Mouse (Mus musculus) heart, embryonic 11.5 days (tissue): Measurements from ENCODE around the gene Wbp2. TPM values are rescaled to one million over a fixed set of nuclear protein-coding genes. Genes with fewer than 3 reads are reported as not detected.
"Not testable (repeated sequence)": the region's sequence is repeated elsewhere in the genome, so short reads cannot be mapped to it uniquely, and the experiment has no call there.

Experiments used
- ATAC-seq: fragments of 200-750 bp; cut with Nextera tagmentation; replicated peaks from 2 replicates; pipeline ENCODE4 v1.8.0; 2017; ENCODE audit warnings: moderate library complexity; ENCODE audit not compliant: insufficient number of reproducible peaks, low FRiP score, low TSS enrichment
- H3K27ac ChIP-seq: fragments of 300-500 bp; sonication (generic); 2 replicates; pipeline ENCODE4 v1.5.1; 2014; ENCODE audit warnings: mild to moderate bottlenecking, low read depth, low read length
- H3K27me3 ChIP-seq: fragments of 300-500 bp; sonication (generic); 2 replicates; pipeline ENCODE4 v1.6.1; 2014; ENCODE audit warnings: mild to moderate bottlenecking, low read length, mixed read lengths; ENCODE audit not compliant: control insufficient read depth, insufficient read depth
- H3K36me3 ChIP-seq: fragments of 300-500 bp; sonication (generic); 2 replicates; pipeline ENCODE4 v1.6.1; 2014; ENCODE audit warnings: mild to moderate bottlenecking, low read length, moderate library complexity, mixed read lengths; ENCODE audit not compliant: control insufficient read depth, insufficient read depth
- H3K4me1 ChIP-seq: fragments of 300-500 bp; sonication (generic); 2 replicates; pipeline ENCODE4 v1.6.1; 2014; ENCODE audit warnings: low read length; ENCODE audit not compliant: control insufficient read depth, insufficient read depth
- H3K4me2 ChIP-seq: fragments of 300-500 bp; sonication (generic); 2 replicates; pipeline ENCODE4 v1.6.1; 2014; ENCODE audit warnings: mild to moderate bottlenecking, moderate library complexity
- H3K4me3 ChIP-seq: fragments of 300-500 bp; sonication (generic); 2 replicates; pipeline ENCODE4 v1.5.1; 2014; ENCODE audit warnings: low read depth, low read length
- H3K9ac ChIP-seq: fragments of 300-500 bp; sonication (generic); 2 replicates; pipeline ENCODE4 v1.6.1; 2014; ENCODE audit warnings: mild to moderate bottlenecking, low read depth, low read length, moderate library complexity
- H3K9me3 ChIP-seq: fragments of 300-500 bp; sonication (generic); replicated peaks from 2 replicates; pipeline ENCODE4 v1.6.1; 2016; ENCODE audit warnings: low read length; ENCODE audit not compliant: control insufficient read depth
- WGBS: fragments of 180-500 bp; shearing (Covaris S2); extraction: QIAGEN DNeasy Blood & Tissue Kit; methylation state at CpG from one replicate; pipeline ENCODE4 v1.1.7; 2014; ENCODE audit not compliant: insufficient replicate concordance; 5-methylcytosine and 5-hydroxymethylcytosine counted together
- polyA plus RNA-seq: library from polyadenylated mRNA; unstranded; fragments of >200 nt; fragmentation: Nextera tagmentation; extraction: Ambion mirVana; gene quantifications from 2 replicates; pipeline ENCODE4 v1.2.1, GENCODE M21; 2014

Wbp2 gene
- polyA plus RNA-seq, 1 experiment from 2014 or later: 129 TPM

GRCm38 (mm10) chr11:116129091-116129790 lies 42.4 kb upstream of the Wbp2 start:
- WGBS: 74% methylated on average over 9 of the region's 9 CpGs
- H3K36me3 ChIP-seq: peaks cover 16% of the 10 kb centered on the region
- ATAC-seq: no peak
- no peak overlapping the region for H3K27ac ChIP-seq
- no peak overlapping the region for H3K9ac ChIP-seq
- H3K4me2 ChIP-seq: peak overlapping the region; percentile 72; the same call in 1 of the 2 replicates
- no peaks in the 10 kb centered on the region for H3K27me3 ChIP-seq
- peaks cover 27% of the 10 kb centered on the region for H3K4me1 ChIP-seq
- H3K4me3 ChIP-seq: no peak overlapping the region
- 0 out of 2 replicates have a peak, but pooled peaks cover 2% of the 10 kb centered on the region for H3K9me3 ChIP-seq

DNA sequence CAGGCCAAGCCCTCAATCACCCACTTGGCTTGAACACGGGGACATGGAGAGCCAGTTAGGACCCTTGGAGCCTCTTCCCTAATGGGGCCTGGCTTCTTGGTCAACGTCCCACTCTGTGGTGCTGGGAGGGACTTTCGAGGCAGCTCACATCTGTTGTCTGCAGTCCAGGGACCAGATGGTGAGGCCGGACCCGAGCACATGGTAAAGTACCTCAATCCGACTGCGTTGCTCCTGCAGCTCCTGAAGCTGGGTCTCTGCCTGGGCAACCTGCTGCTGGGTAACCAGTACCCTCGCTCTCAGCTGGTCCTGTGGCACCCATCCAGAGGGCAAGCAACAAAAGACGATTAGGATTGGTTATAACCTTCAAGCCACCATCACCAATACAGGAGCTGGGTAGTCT lies 41.2 kb upstream of the Wbp2 start:
- no peak for ATAC-seq
- Histone ChIP-seq H3K9me3 (0 out of 2 replicates have a peak, but pooled peaks cover 2% of the 10 kb centered on the region), H3K4me3 (no peak overlapping the region), H3K36me3 (peaks cover 16% of the 10 kb centered on the region), H3K9ac (0 out of 2 replicates have a peak overlapping the region, but pooled peaks have one; percentile 16), H3K27me3 (no peaks in the 10 kb centered on the region), H3K4me2 (no peak overlapping the region), H3K4me1 (peaks cover 27% of the 10 kb centered on the region), H3K27ac (no peak overlapping the region)
- 87% methylated on average over 9 of the region's 9 CpGs for WGBS

- Histone ChIP-seq H3K27ac (no peak within 1 kb of the TSS), H3K9me3 (0 out of 2 replicates have a peak, but pooled peaks cover 2% of the 10 kb centered on the region), H3K36me3 (peaks cover 18% of the 10 kb centered on the region), H3K4me1 (peaks cover 27% of the 10 kb centered on the region), H3K4me3 (no peak within 1 kb of the TSS), H3K4me2 (peak within 1 kb of the TSS; percentile 15), H3K27me3 (no peaks in the 10 kb centered on the region), H3K9ac (peak within 1 kb of the TSS; percentile 16; the same call in 1 of the 2 replicates)
- WGBS: 24% methylated on average over 23 of the region's 23 CpGs
- peak; percentile 39; the same call in 1 of the 2 replicates for ATAC-seq
Measured at GRCm38 (mm10) chr11:116127156-116127980, 40.6 kb upstream of the Wbp2 start, which contains the start of gene Trim47. Gene Trim47 (minus strand): TSS chr11:116127210.

- 92% methylated on average over 15 of the region's 15 CpGs for WGBS
- ATAC-seq: no peak
- H3K36me3 ChIP-seq: peaks cover 18% of the 10 kb centered on the region
- no peak overlapping the region for H3K4me3 ChIP-seq
- no peak overlapping the region for H3K9ac ChIP-seq
- peaks cover 23% of the 10 kb centered on the region for H3K4me1 ChIP-seq
- H3K4me2 ChIP-seq: no peak overlapping the region
- no peaks in the 10 kb centered on the region for H3K27me3 ChIP-seq
- H3K27ac ChIP-seq: no peak overlapping the region
- 0 out of 2 replicates have a peak, but pooled peaks cover 2% of the 10 kb centered on the region for H3K9me3 ChIP-seq
Measured at GRCm38 (mm10) chr11:116126261-116126660, 39.5 kb upstream of the Wbp2 start.

DNA sequence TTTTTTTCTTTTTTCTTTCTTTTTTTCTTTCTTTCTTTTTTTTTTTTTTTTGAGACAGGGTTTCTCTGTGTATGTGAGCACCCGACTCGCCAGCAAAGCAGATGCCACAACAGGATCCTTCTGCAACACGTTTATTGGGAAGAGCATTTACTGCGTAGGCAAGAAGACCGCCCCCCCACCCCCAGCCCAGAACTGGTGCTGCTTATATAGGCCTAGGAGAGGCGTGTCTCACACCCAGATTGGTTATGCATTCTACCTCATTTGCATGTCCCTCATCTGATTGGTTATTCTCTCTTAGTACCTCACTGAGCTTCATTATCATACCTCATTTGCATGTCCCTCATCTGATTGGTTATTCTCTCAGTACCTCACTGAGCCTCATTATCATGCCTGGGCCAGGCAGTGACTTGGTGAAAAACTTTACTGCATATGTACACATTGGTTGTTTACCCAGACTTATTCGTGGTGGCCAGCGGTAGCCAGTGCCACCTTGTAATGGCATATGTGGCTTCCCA lies 35.0 kb upstream of the Wbp2 start:
- not testable (repeated sequence) for H3K4me3 ChIP-seq, ATAC-seq, H3K9me3 ChIP-seq, H3K27me3 ChIP-seq, H3K4me2 ChIP-seq, H3K4me1 ChIP-seq, H3K27ac ChIP-seq, H3K9ac ChIP-seq
- peaks cover 18% of the 10 kb centered on the region for H3K36me3 ChIP-seq
- WGBS: 89% methylated on average over 8 of the region's 8 CpGs

DNA sequence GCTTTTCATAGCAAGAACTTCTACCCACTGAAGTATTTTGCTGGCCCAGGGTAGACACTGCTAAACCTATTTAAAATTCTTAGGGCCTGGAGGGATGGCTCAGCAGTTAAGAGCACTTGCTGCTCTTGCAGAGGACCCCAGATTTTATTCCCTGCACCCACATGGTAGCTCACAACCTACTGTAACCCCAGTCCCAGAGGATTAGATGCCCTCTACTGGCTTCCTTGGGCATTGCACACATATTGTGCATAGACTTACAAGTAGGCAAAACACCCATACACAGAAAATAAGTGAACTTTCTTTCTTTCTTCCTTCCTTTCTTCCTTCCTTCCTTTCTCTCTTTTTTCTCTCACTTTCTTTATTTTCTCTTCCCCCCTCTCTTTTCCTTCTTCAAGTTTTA lies 31.0 kb upstream of the Wbp2 start:
- no peak overlapping the region for H3K4me2 ChIP-seq
- H3K27me3 ChIP-seq: no peaks in the 10 kb centered on the region
- no peak overlapping the region for H3K9ac ChIP-seq
- H3K4me1 ChIP-seq: no peaks in the 10 kb centered on the region
- no peak for ATAC-seq
- no peak overlapping the region for H3K4me3 ChIP-seq
- no peak overlapping the region for H3K27ac ChIP-seq
- no peaks in the 10 kb centered on the region for H3K9me3 ChIP-seq
- H3K36me3 ChIP-seq: 0 out of 2 replicates have a peak, but pooled peaks cover 2% of the 10 kb centered on the region

DNA sequence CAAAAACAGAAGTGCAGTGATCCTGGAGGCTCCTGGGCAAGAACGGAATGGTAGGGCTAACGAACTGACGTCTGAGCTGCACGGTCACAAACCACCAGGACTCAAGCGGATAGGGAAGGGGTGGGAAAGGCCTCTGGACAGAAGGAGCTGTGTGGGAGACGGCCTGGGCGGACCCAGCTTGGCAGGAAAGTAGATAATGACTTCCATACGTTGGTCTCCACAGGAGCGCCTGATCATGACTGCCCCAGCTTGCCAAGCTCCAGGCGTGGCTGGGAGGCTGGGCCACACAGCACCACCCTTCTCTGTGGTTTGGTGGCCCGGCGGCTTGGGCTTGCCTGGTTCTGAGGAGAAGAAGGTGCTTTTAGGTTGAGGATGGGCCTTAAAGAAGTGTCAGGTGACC lies 30.4 kb upstream of the Wbp2 start:
- Histone ChIP-seq H3K4me2 (no peak overlapping the region), H3K36me3 (no peaks in the 10 kb centered on the region), H3K27me3 (no peaks in the 10 kb centered on the region), H3K9me3 (no peaks in the 10 kb centered on the region), H3K27ac (no peak overlapping the region), H3K4me1 (no peaks in the 10 kb centered on the region), H3K4me3 (no peak overlapping the region), H3K9ac (no peak overlapping the region)
- no peak for ATAC-seq
- 62% methylated on average over 12 of the region's 12 CpGs for WGBS

GRCm38 (mm10) chr11:116111611-116112203 lies 24.9 kb upstream of the Wbp2 start:
- Histone ChIP-seq H3K9me3 (no peaks in the 10 kb centered on the region), H3K4me1 (peaks cover 32% of the 10 kb centered on the region), H3K27ac (no peak overlapping the region), H3K27me3 (peaks cover 21% of the 10 kb centered on the region), H3K36me3 (no peaks in the 10 kb centered on the region), H3K4me3 (no peak overlapping the region), H3K9ac (no peak overlapping the region), H3K4me2 (no peak overlapping the region)
- no peak for ATAC-seq
- WGBS: 80% methylated on average over 19 of the region's 19 CpGs
